27 mouse cellular contexts compared by ENCODE assay signal in the genomic region with DNA sequence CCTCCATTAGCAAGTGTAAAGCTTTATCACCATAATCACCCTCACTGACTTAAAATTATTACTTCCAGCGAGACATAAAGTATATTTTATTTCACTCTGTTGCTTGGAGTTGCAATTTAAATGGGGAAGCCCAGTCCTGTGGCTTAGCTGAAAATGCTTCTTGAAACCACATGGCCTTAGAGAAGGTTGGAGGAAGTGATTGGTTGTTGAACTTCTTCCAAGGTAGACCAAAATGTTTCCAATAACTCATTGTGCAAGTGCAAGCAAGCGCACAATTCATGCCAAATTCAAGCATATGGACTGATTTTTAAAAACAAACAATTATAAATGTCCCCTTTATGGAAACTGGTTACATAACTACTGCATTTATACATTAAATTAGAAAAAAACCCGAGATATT.
DNase-seq lines count a peak whose midpoint lies in the region; ATAC-seq and TF ChIP-seq lines count a peak whose summit lies in the region.
"Had no signal": no experiment of that assay in that cellular context is flagged by ENCODE, and none has a peak within 500 bp of the region (broad histone marks: within the 10 kb centered on the region; RNA-seq: fewer than 3 reads in every experiment).

No protein-coding gene starts in this region.

- H3K9me3 ChIP-seq in embryonic facial prominence, embryonic 13.5 days = no peaks in the 10 kb centered on the region
- H3K9me3 ChIP-seq in embryonic facial prominence, embryonic 10.5 days = no peaks in the 10 kb centered on the region
- no peaks in the 10 kb centered on the region for H3K9me3 ChIP-seq in lung, postnatal 0 days (ENCODE audit: low read length)
- H3K9me3 ChIP-seq: embryonic facial prominence, embryonic 12.5 days; forebrain, embryonic 10.5 days; forebrain, embryonic 12.5 days; G1E had no signal

- TF ChIP-seq CTCF in lung, postnatal 0 days (IDR thresholded peaks at IDR 0.05) = no peak

- no peak overlapping the region for H3K9ac ChIP-seq in embryonic facial prominence, embryonic 13.5 days
- no peak overlapping the region for H3K9ac ChIP-seq in lung, postnatal 0 days (replicated peaks; ENCODE audit: low read depth)
- H3K9ac ChIP-seq: embryonic facial prominence, embryonic 12.5 days; forebrain, embryonic 12.5 days had no signal

- 65% methylated on average over 3 of the region's 3 CpGs for WGBS in embryonic facial prominence, embryonic 13.5 days
- 84% methylated on average over 3 of the region's 3 CpGs for WGBS in embryonic facial prominence, embryonic 10.5 days
- WGBS in lung, postnatal 0 days = 72% methylated on average over 3 of the region's 3 CpGs

- no peaks in the 10 kb centered on the region for H3K4me1 ChIP-seq in embryonic facial prominence, embryonic 13.5 days
- no peaks in the 10 kb centered on the region for H3K4me1 ChIP-seq in embryonic facial prominence, embryonic 10.5 days
- no peaks in the 10 kb centered on the region for H3K4me1 ChIP-seq in lung, postnatal 0 days (ENCODE audit: insufficient read depth, low read depth, low read length)
- H3K4me1 ChIP-seq: embryonic facial prominence, embryonic 12.5 days; forebrain, embryonic 10.5 days; forebrain, embryonic 12.5 days had no signal

- no peak for TF ChIP-seq EP300 in lung, postnatal 0 days (IDR thresholded peaks at IDR 0.05)

- H3K36me3 ChIP-seq in embryonic facial prominence, embryonic 13.5 days = no peaks in the 10 kb centered on the region
- no peaks in the 10 kb centered on the region for H3K36me3 ChIP-seq in embryonic facial prominence, embryonic 10.5 days (replicated peaks)
- no peaks in the 10 kb centered on the region for H3K36me3 ChIP-seq in lung, postnatal 0 days (ENCODE audit: insufficient read depth, low read length)
- H3K36me3 ChIP-seq: embryonic facial prominence, embryonic 12.5 days; forebrain, embryonic 10.5 days; forebrain, embryonic 12.5 days; G1E had no signal

- DNase-seq in embryonic facial prominence, embryonic 10.5 days (ENCODE audit: low spot score) = no peak
- peak; percentile 8 for DNase-seq in brain, adult 2 months (ENCODE audit: low read depth, low spot score)
- peak; percentile 49 for DNase-seq in fibroblast of lung, adult 2 months (ENCODE audit: low read depth)
- DNase-seq in heart, adult 8-10 months (ENCODE audit: low spot score) = no peak
- DNase-seq in lung, postnatal 0 days (ENCODE audit: low spot score) = no peak
- DNase-seq: adrenal gland, adult 8-10 months; adrenal gland, postnatal 14 days; adrenal gland, postnatal 36 days; B cell, adult 2 months; cerebellum, adult 11 months; cerebellum, adult 18-20 months; cerebellum, adult 8-10 months; cerebellum, adult 9-11 months; cerebellum, postnatal 14 days; cerebellum, postnatal 36 days; embryo, embryonic 11 days had no signal

- no peaks in the 10 kb centered on the region for H3K27me3 ChIP-seq in embryonic facial prominence, embryonic 13.5 days
- H3K27me3 ChIP-seq in embryonic facial prominence, embryonic 10.5 days (replicated peaks; ENCODE audit: low read depth, poor library complexity, severe bottlenecking) = no peaks in the 10 kb centered on the region
- no peaks in the 10 kb centered on the region for H3K27me3 ChIP-seq in lung, postnatal 0 days (replicated peaks; ENCODE audit: insufficient read depth, low read length)
- H3K27me3 ChIP-seq: CH12.LX; embryonic facial prominence, embryonic 12.5 days; forebrain, embryonic 12.5 days; Patski had no signal

- ATAC-seq in embryonic facial prominence, embryonic 13.5 days (ENCODE audit: insufficient number of reproducible peaks, insufficient read depth, low FRiP score, low TSS enrichment, low read depth) = no peak
- no peak for ATAC-seq in lung, postnatal 0 days
- ATAC-seq: activated CD4-positive, CD25-positive, alpha-beta regulatory T cell, adult 4 months; CD4-positive, CD25-positive, alpha-beta regulatory T cell, adult 4 months; forebrain, embryonic 14.5 days; forebrain, embryonic 16.5 days; Patski had no signal

- H3K4me2 ChIP-seq in embryonic facial prominence, embryonic 13.5 days = no peak overlapping the region
- no peak overlapping the region for H3K4me2 ChIP-seq in lung, postnatal 0 days (replicated peaks; ENCODE audit: low read depth, low read length)
- H3K4me2 ChIP-seq: embryonic facial prominence, embryonic 12.5 days; forebrain, embryonic 12.5 days had no signal

- no peak overlapping the region for H3K4me3 ChIP-seq in embryonic facial prominence, embryonic 13.5 days
- H3K4me3 ChIP-seq in embryonic facial prominence, embryonic 10.5 days = no peak overlapping the region
- no peak overlapping the region for H3K4me3 ChIP-seq in lung, postnatal 0 days (ENCODE audit: low read depth, low read length)
- H3K4me3 ChIP-seq: embryonic facial prominence, embryonic 12.5 days; forebrain, embryonic 10.5 days; forebrain, embryonic 12.5 days had no signal

- H3K27ac ChIP-seq in embryonic facial prominence, embryonic 13.5 days = peak overlapping the region; percentile 34; the same call in 1 of the 2 replicates
- no peak overlapping the region for H3K27ac ChIP-seq in embryonic facial prominence, embryonic 10.5 days (replicated peaks)
- no peak overlapping the region for H3K27ac ChIP-seq in lung, postnatal 0 days (ENCODE audit: low read length)
- H3K27ac ChIP-seq: embryonic facial prominence, embryonic 12.5 days; forebrain, embryonic 10.5 days; forebrain, embryonic 12.5 days had no signal

Comparison
In these comparisons a context has a peak if more than half of its experiments do, and no peak if none do; other contexts are left out.
1. DNase-seq: peak in brain, adult 2 months (single experiment) and fibroblast of lung, adult 2 months (single experiment); none in embryonic facial prominence, embryonic 10.5 days (single experiment), heart, adult 8-10 months (single experiment) and lung, postnatal 0 days (single experiment).